Mouse (Mus musculus) liver, embryonic 12.5 days (tissue): ENCODE results near the gene Olfr9. TPM values are rescaled to one million over a fixed set of nuclear protein-coding genes. Genes with fewer than 3 reads are reported as not detected.
"Not testable (repeated sequence)": the region's sequence is repeated elsewhere in the genome, so short reads cannot be mapped to it uniquely, and the experiment has no call there.

Experiments used
- ATAC-seq: fragments of 200-750 bp; cut with Nextera tagmentation; 2 replicates; pipeline ENCODE4 v1.8.0; 2017; ENCODE audit warnings: moderate number of reproducible peaks, mild to moderate bottlenecking, moderate library complexity
- H3K27ac ChIP-seq: fragments of 300-500 bp; sonication (generic); 2 replicates; pipeline ENCODE4 v1.5.1; 2016; ENCODE audit warnings: mild to moderate bottlenecking
- H3K27me3 ChIP-seq: fragments of 300-500 bp; sonication (generic); replicated peaks from 2 replicates; pipeline ENCODE4 v1.6.1; 2016; ENCODE audit warnings: mild to moderate bottlenecking, moderate library complexity
- H3K36me3 ChIP-seq: fragments of 300-500 bp; sonication (generic); 2 replicates; pipeline ENCODE4 v1.6.1; 2016; ENCODE audit warnings: mild to moderate bottlenecking, moderate library complexity
- H3K4me1 ChIP-seq: fragments of 300-500 bp; sonication (generic); 2 replicates; pipeline ENCODE4 v1.6.1; 2016
- H3K4me2 ChIP-seq: fragments of 300-500 bp; sonication (generic); 2 replicates; pipeline ENCODE4 v1.6.1; 2016; ENCODE audit warnings: mild to moderate bottlenecking, moderate library complexity
- H3K4me3 ChIP-seq: fragments of 300-500 bp; sonication (generic); 2 replicates; pipeline ENCODE4 v1.5.1; 2016; ENCODE audit warnings: mild to moderate bottlenecking, moderate library complexity
- H3K9ac ChIP-seq: fragments of 300-500 bp; sonication (generic); 2 replicates; pipeline ENCODE4 v1.6.1; 2016; ENCODE audit warnings: mild to moderate bottlenecking, moderate library complexity
- H3K9me3 ChIP-seq: fragments of 300-500 bp; sonication (generic); replicated peaks from 2 replicates; pipeline ENCODE4 v1.6.1; 2016; ENCODE audit warnings: mild to moderate bottlenecking, moderate library complexity
- WGBS: fragments of 180-500 bp; shearing (Covaris S2); methylation state at CpG from one replicate; pipeline ENCODE4 v1.1.7; 2016; ENCODE audit not compliant: insufficient replicate concordance; 5-methylcytosine and 5-hydroxymethylcytosine counted together
- polyA plus RNA-seq: library from polyadenylated mRNA; unstranded; fragments of >200 nt; fragmentation: Nextera tagmentation; extraction: Ambion mirVana; gene quantifications from 2 replicates; pipeline ENCODE4 v1.2.1, GENCODE M21; 2016

The Olfr9 gene
- polyA plus RNA-seq, 1 experiment from 2014 or later, result not detected

- not testable (repeated sequence) for H3K36me3 ChIP-seq, H3K27me3 ChIP-seq, H3K9me3 ChIP-seq, H3K4me3 ChIP-seq, H3K27ac ChIP-seq, H3K4me2 ChIP-seq, H3K4me1 ChIP-seq, H3K9ac ChIP-seq
- WGBS, result 42% methylated on average over 2 of the region's 5 CpGs
- ATAC-seq, result 0 out of 2 replicates have a peak, but pooled peaks have one; percentile 37
Measured at GRCm38 (mm10) chr10:129011511-129011910, 22.3 kb downstream of the Olfr9 start.

- Histone ChIP-seq H3K9ac (no peak overlapping the region), H3K27ac (no peak overlapping the region), H3K4me1 (no peaks in the 10 kb centered on the region), H3K4me2 (no peak overlapping the region), H3K36me3 (no peaks in the 10 kb centered on the region), H3K9me3 (no peaks in the 10 kb centered on the region), H3K4me3 (no peak overlapping the region), H3K27me3 (no peaks in the 10 kb centered on the region)
- ATAC-seq, result no peak
Measured at GRCm38 (mm10) chr10:129014477-129014876, 25.2 kb downstream of the Olfr9 start.

GRCm38 (mm10) chr10:129023319-129023718 lies 34.1 kb downstream of the Olfr9 start:
- ATAC-seq, result no peak
- H3K36me3 ChIP-seq, result no peaks in the 10 kb centered on the region
- no peak overlapping the region for H3K9ac ChIP-seq
- H3K27ac ChIP-seq, result no peak overlapping the region
- no peak overlapping the region for H3K4me2 ChIP-seq
- H3K4me1 ChIP-seq, result no peaks in the 10 kb centered on the region
- H3K9me3 ChIP-seq, result no peaks in the 10 kb centered on the region; the same call in 1 of the 2 replicates
- no peak overlapping the region for H3K4me3 ChIP-seq
- no peaks in the 10 kb centered on the region for H3K27me3 ChIP-seq

- H3K4me2 ChIP-seq, result no peak overlapping the region
- H3K36me3 ChIP-seq, result no peaks in the 10 kb centered on the region
- no peak for ATAC-seq
- no peaks in the 10 kb centered on the region; the same call in 1 of the 2 replicates for H3K9me3 ChIP-seq
- no peak overlapping the region for H3K4me3 ChIP-seq
- 59% methylated on average over 3 of the region's 3 CpGs for WGBS
- H3K9ac ChIP-seq, result no peak overlapping the region
- H3K4me1 ChIP-seq, result no peaks in the 10 kb centered on the region
- no peak overlapping the region for H3K27ac ChIP-seq
- no peaks in the 10 kb centered on the region for H3K27me3 ChIP-seq
Measured at GRCm38 (mm10) chr10:129026018-129026662, 36.9 kb downstream of the Olfr9 start.

- ATAC-seq, result no peak
- 64% methylated on average over 2 of the region's 2 CpGs for WGBS
- no peaks in the 10 kb centered on the region for H3K4me1 ChIP-seq
Measured at GRCm38 (mm10) chr10:129028343-129028742, 39.1 kb downstream of the Olfr9 start.

GRCm38 (mm10) chr10:129039796-129040195 lies 50.6 kb downstream of the Olfr9 start, which contains the start of gene Olfr764-ps1:
Gene Olfr764-ps1, minus strand, starts transcription at chr10:129039896.
- H3K27me3 ChIP-seq, result no peaks in the 10 kb centered on the region
- no peaks in the 10 kb centered on the region for H3K36me3 ChIP-seq

More at GRCm38 (mm10) chr10:129028343-129028742, 39.1 kb downstream of the Olfr9 start:
- no peaks in the 10 kb centered on the region for H3K9me3 ChIP-seq
- H3K4me3 ChIP-seq, result no peak overlapping the region
- H3K36me3 ChIP-seq, result no peaks in the 10 kb centered on the region
- no peak overlapping the region for H3K4me2 ChIP-seq
- H3K27ac ChIP-seq, result no peak overlapping the region
- H3K9ac ChIP-seq, result no peak overlapping the region
- H3K27me3 ChIP-seq, result no peaks in the 10 kb centered on the region

More at GRCm38 (mm10) chr10:129039796-129040195, 50.6 kb downstream of the Olfr9 start, which contains the start of gene Olfr764-ps1:
- WGBS, result 52% methylated on average over 3 of the region's 3 CpGs
- Histone ChIP-seq H3K27ac (no peak within 1 kb of the TSS), H3K4me3 (no peak within 1 kb of the TSS), H3K9me3 (no peaks in the 10 kb centered on the region), H3K9ac (no peak within 1 kb of the TSS), H3K4me1 (no peaks in the 10 kb centered on the region), H3K4me2 (no peak within 1 kb of the TSS)
- no peak for ATAC-seq

Other genes starting within 250 kb of the Olfr9 start
- 2.8 TPM in 2 replicates for gene Dgka, start 244.6 kb upstream of the Olfr9 start, polyA plus RNA-seq
- gene Pym1, start 241.5 kb upstream of the Olfr9 start, polyA plus RNA-seq, result 25.8 and 26.8 TPM in 2 replicates
- 5.5 and 6.8 TPM in 2 replicates for gene Mmp19, start 198.5 kb upstream of the Olfr9 start, polyA plus RNA-seq
- 27.9 and 29.1 TPM in 2 replicates for gene Dnajc14, start 185.4 kb upstream of the Olfr9 start, polyA plus RNA-seq
- 3.7 and 3.9 TPM in 2 replicates for gene Tmem198b, start 185.1 kb upstream of the Olfr9 start, polyA plus RNA-seq
- gene Sarnp, start 172.1 kb upstream of the Olfr9 start, polyA plus RNA-seq, result 154 and 161 TPM in 2 replicates
- gene Ormdl2, start 167.8 kb upstream of the Olfr9 start, polyA plus RNA-seq, result 82.5 and 85.8 TPM in 2 replicates
- 1.8 and 1.9 TPM in 2 replicates for gene Gdf11, start 97.7 kb upstream of the Olfr9 start, polyA plus RNA-seq
- gene Cd63, start 88.4 kb upstream of the Olfr9 start, polyA plus RNA-seq, result 127 and 129 TPM in 2 replicates
- gene Rdh5, start 66.5 kb upstream of the Olfr9 start, polyA plus RNA-seq, result 8.2 and 9.0 TPM in 2 replicates
- gene Bloc1s1, start 65.4 kb upstream of the Olfr9 start, polyA plus RNA-seq, result 82.5 and 83.0 TPM in 2 replicates
- gene Itga7, start 55.6 kb upstream of the Olfr9 start, polyA plus RNA-seq, result 0.12 and 0.17 TPM in 2 replicates
- not detected in 2 replicates for gene Mettl7b, start 28.4 kb upstream of the Olfr9 start, polyA plus RNA-seq
- not detected in 2 replicates for gene Olfr763, start 21.4 kb downstream of the Olfr9 start, polyA plus RNA-seq
- gene Olfr764-ps1, start 50.5 kb downstream of the Olfr9 start, polyA plus RNA-seq, result not detected in 2 replicates
- not detected in 2 replicates for gene Olfr765, start 60.6 kb downstream of the Olfr9 start, polyA plus RNA-seq
- gene Olfr766-ps1, start 79.5 kb downstream of the Olfr9 start, polyA plus RNA-seq, result not detected in 2 replicates
- gene Olfr767, start 93.5 kb downstream of the Olfr9 start, polyA plus RNA-seq, result not detected in 2 replicates
- not detected in 2 replicates for gene Olfr768, start 109.9 kb downstream of the Olfr9 start, polyA plus RNA-seq
- not detected in 2 replicates for gene Olfr769, start 128.4 kb downstream of the Olfr9 start, polyA plus RNA-seq
- gene Olfr770, start 149.6 kb downstream of the Olfr9 start, polyA plus RNA-seq, result not detected in 2 replicates
- not detected in 2 replicates for gene Olfr771, start 175.3 kb downstream of the Olfr9 start, polyA plus RNA-seq
- gene Olfr772, start 188.5 kb downstream of the Olfr9 start, polyA plus RNA-seq, result not detected in 2 replicates
- not detected in 2 replicates for gene Olfr773, start 198.0 kb downstream of the Olfr9 start, polyA plus RNA-seq
- not detected in 2 replicates for gene Olfr774, start 246.8 kb downstream of the Olfr9 start, polyA plus RNA-seq